Mouse (Mus musculus) liver, embryonic 15.5 days (tissue): ENCODE results near the gene Gramd1b. TPM values are rescaled to one million over a fixed set of nuclear protein-coding genes. Genes with fewer than 3 reads are reported as not detected.

Experiments
- ATAC-seq: fragments of 200-750 bp; cut with Nextera tagmentation; 2 replicates; pipeline ENCODE4 v1.8.0; 2017; ENCODE audit warnings: moderate number of reproducible peaks, mild to moderate bottlenecking, moderate library complexity; ENCODE audit not compliant: insufficient read depth
- H3K27ac ChIP-seq: fragments of 300-500 bp; sonication (generic); replicated peaks from 2 replicates; pipeline ENCODE4 v1.5.1; 2015; ENCODE audit warnings: mild to moderate bottlenecking, inconsistent platforms
- H3K27me3 ChIP-seq: fragments of 300-500 bp; sonication (generic); 2 replicates; pipeline ENCODE4 v1.6.1; 2015; ENCODE audit warnings: mild to moderate bottlenecking, inconsistent platforms
- H3K36me3 ChIP-seq: fragments of 300-500 bp; sonication (generic); replicated peaks from 2 replicates; pipeline ENCODE4 v1.6.1; 2015; ENCODE audit warnings: moderate library complexity, mild to moderate bottlenecking, inconsistent platforms
- H3K4me1 ChIP-seq: fragments of 300-500 bp; sonication (generic); replicated peaks from 2 replicates; pipeline ENCODE4 v1.6.1; 2015; ENCODE audit warnings: inconsistent platforms
- H3K4me2 ChIP-seq: fragments of 300-500 bp; sonication (generic); 2 replicates; pipeline ENCODE4 v1.6.1; 2015; ENCODE audit warnings: moderate library complexity, mild to moderate bottlenecking, inconsistent platforms
- H3K4me3 ChIP-seq: fragments of 300-500 bp; sonication (generic); replicated peaks from 2 replicates; pipeline ENCODE4 v1.5.1; 2015; ENCODE audit warnings: mild to moderate bottlenecking, inconsistent platforms
- H3K9ac ChIP-seq: fragments of 300-500 bp; sonication (generic); 2 replicates; pipeline ENCODE4 v1.6.1; 2015; ENCODE audit warnings: moderate library complexity, mild to moderate bottlenecking, inconsistent platforms
- H3K9me3 ChIP-seq: fragments of 300-500 bp; sonication (generic); replicated peaks from 2 replicates; pipeline ENCODE4 v1.6.1; 2016; ENCODE audit warnings: inconsistent platforms
- WGBS: fragments of 180-500 bp; shearing (Covaris S2); methylation state at CpG from one replicate; pipeline ENCODE4 v1.1.7; 2015; ENCODE audit warnings: mixed read lengths; ENCODE audit not compliant: insufficient replicate concordance; 5-methylcytosine and 5-hydroxymethylcytosine counted together
- polyA plus RNA-seq: library from polyadenylated mRNA; unstranded; fragments of >200 nt; fragmentation: Nextera tagmentation; extraction: Ambion mirVana; gene quantifications from 2 replicates; pipeline ENCODE4 v1.2.1, GENCODE M21; 2015

The Gramd1b gene
- 0.58 and 1.2 TPM in 2 replicates for polyA plus RNA-seq

DNA sequence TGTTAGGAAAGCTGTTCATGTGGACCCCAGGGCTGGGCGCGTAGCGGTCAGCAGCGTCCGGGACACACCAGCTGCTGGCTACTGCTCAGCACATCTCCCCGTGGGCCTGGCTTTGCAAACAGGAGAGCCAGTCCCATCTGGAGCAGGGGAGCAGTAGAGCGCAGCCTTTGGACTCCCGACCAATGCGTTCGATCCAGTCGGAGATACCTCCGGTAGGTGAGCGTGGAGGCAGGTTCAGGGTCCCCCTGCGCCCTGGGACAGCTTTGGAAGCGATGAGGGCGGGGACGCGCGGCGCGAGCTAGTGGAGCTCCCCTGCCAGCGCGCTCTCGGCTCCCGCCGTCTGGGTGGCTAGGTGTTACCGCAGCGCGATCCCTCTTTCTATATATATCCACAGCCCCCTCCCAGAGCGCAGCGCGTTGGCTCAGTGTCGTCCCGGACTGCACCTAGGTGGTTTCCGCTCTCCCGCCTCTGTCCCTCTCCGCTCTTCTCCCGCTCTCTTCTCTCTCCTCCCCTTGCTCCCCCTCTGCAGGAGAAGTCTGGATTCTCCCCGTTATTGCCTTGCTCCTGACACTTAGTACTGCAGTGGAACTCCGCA, at the start of gene Gramd1b:
Gene Gramd1b, minus strand, starts transcription at position 357 of the 595 bp plus-strand sequence.
- H3K36me3 ChIP-seq: no peaks in the 10 kb centered on the region
- H3K27ac ChIP-seq: no peak within 1 kb of the TSS
- H3K9ac ChIP-seq: no peak within 1 kb of the TSS
- 3% methylated on average over 40 of the region's 40 CpGs for WGBS
- peak within 1 kb of the TSS; percentile 57 for H3K4me2 ChIP-seq
- H3K4me3 ChIP-seq: peak within 1 kb of the TSS; percentile 39
- no peaks in the 10 kb centered on the region for H3K9me3 ChIP-seq
- H3K27me3 ChIP-seq: peaks cover 26% of the 10 kb centered on the region
- H3K4me1 ChIP-seq: no peaks in the 10 kb centered on the region
- ATAC-seq: peak; percentile 60

- Histone ChIP-seq H3K27ac (no peak overlapping the region), H3K4me3 (no peak overlapping the region), H3K4me1 (no peaks in the 10 kb centered on the region), H3K9me3 (no peaks in the 10 kb centered on the region), H3K4me2 (no peak overlapping the region), H3K9ac (no peak overlapping the region), H3K36me3 (no peaks in the 10 kb centered on the region), H3K27me3 (no peaks in the 10 kb centered on the region)
- ATAC-seq: no peak
- 52% methylated on average over 11 of the region's 11 CpGs for WGBS
Observed at GRCm38 (mm10) chr9:40578726-40579625, 47.8 kb upstream of the Gramd1b start.

- H3K27ac ChIP-seq: no peak overlapping the region
- no peak overlapping the region for H3K4me3 ChIP-seq
- H3K9me3 ChIP-seq: no peaks in the 10 kb centered on the region
- no peak overlapping the region for H3K4me2 ChIP-seq
- H3K9ac ChIP-seq: no peak overlapping the region
- H3K27me3 ChIP-seq: no peaks in the 10 kb centered on the region
- H3K36me3 ChIP-seq: no peaks in the 10 kb centered on the region
- H3K4me1 ChIP-seq: no peaks in the 10 kb centered on the region
- no peak for ATAC-seq
- WGBS: 25% methylated on average over 7 of the region's 7 CpGs
Observed at GRCm38 (mm10) chr9:40577132-40577531, 45.9 kb upstream of the Gramd1b start.

DNA sequence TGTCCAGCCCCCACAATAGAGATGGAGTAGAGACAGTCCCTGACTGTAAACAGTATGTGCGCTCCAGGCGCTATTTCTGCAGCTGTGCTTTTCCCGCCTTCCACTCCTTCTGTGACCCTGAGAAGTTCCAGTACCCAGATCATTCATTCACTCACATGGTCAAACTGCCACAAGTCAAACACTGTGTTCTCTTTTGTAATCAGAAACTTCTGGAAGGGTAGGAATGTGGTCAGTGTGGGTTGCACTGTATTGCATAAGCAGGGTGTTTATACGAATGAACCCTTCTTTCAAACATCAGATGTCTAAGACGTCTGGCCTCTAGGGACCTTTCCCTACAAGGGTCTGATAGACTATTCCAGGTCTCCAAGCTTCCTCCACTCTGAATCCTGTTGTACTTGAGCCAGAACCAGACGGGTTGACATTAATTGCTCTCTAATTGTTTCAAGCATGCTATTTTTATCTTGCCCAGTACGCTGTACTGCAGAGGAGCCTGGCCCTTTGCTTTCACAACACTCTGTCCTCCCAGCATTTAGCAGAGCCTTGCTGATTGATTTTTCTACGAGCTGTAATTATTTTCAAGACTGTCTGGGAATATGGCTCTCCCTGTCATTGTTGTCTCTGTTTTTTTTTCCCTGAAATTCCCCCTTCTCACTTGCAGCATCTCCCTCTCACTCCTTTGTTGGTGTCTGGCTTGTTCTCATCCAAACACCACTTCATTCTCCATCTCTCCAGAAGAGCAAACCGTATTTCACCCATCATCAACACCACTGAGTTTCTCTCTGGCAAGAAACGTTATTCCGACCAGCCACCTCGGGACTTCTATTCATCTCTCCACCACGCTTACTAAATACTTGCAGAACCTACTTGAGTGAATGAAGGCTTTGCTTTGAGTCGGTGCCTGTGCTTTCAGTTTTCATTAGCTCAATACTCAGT, 44.1 kb upstream of the Gramd1b start:
- ATAC-seq: peak; percentile 34; the same call in 1 of the 2 replicates
- H3K36me3 ChIP-seq: no peaks in the 10 kb centered on the region
- H3K4me1 ChIP-seq: no peaks in the 10 kb centered on the region
- 45% methylated on average over 14 of the region's 14 CpGs for WGBS
- peak overlapping the region; percentile 24; the same call in 1 of the 2 replicates for H3K27ac ChIP-seq
- H3K9ac ChIP-seq: no peak overlapping the region
- no peaks in the 10 kb centered on the region for H3K27me3 ChIP-seq
- H3K4me3 ChIP-seq: no peak overlapping the region
- no peak overlapping the region; the same call in 1 of the 2 replicates for H3K4me2 ChIP-seq
- H3K9me3 ChIP-seq: no peaks in the 10 kb centered on the region

DNA sequence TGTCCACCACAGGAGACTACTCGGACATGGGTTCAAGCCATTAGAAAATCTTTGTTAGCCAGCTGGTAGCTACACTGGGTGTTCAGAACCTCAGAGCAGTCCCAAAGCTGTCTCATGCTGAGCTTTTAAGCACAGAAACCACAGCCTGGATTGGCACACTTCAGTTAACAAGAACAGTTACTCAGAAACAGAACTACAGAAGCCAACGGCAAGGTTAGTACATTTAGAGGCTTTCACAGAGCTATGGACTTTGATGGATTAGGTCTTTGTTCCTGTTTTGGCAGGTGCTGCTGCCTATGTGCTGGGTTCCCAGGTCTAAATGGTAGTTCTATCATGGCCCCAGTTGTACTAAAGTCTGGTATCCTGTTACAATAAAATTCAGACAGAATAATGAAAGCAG, 40.1 kb upstream of the Gramd1b start:
- Histone ChIP-seq H3K27me3 (no peaks in the 10 kb centered on the region), H3K4me1 (no peaks in the 10 kb centered on the region), H3K27ac (no peak overlapping the region), H3K9ac (no peak overlapping the region), H3K4me2 (no peak overlapping the region), H3K4me3 (no peak overlapping the region), H3K36me3 (no peaks in the 10 kb centered on the region), H3K9me3 (no peaks in the 10 kb centered on the region)
- no peak for ATAC-seq
- WGBS: 36% methylated on average over 2 of the region's 2 CpGs

DNA sequence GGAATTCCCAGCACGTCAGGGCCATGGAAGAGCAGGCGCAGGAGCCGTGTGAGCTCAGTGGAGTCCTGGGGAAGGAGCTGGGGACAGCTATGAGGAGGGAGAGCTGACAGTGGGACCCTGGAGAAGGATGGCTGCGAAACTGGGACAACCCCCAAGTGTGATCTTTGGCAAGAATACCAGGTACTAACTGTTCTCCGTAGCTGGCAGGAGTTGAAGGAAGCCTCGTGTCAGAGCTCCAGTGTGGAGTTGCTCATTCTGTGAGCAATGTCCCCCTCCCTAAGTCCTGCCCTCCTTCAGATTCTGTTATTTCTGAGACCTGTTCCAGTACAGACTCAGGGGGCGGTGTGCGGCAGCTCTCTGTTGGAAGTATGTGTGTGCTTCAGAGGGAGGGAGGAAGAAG, 36.9 kb upstream of the Gramd1b start:
- H3K4me3 ChIP-seq: no peak overlapping the region
- no peaks in the 10 kb centered on the region for H3K36me3 ChIP-seq
- H3K4me2 ChIP-seq: no peak overlapping the region
- no peak for ATAC-seq
- no peak overlapping the region for H3K9ac ChIP-seq
- H3K27me3 ChIP-seq: no peaks in the 10 kb centered on the region
- no peak overlapping the region for H3K27ac ChIP-seq
- WGBS: 66% methylated on average over 8 of the region's 8 CpGs
- H3K4me1 ChIP-seq: no peaks in the 10 kb centered on the region
- no peaks in the 10 kb centered on the region for H3K9me3 ChIP-seq

DNA sequence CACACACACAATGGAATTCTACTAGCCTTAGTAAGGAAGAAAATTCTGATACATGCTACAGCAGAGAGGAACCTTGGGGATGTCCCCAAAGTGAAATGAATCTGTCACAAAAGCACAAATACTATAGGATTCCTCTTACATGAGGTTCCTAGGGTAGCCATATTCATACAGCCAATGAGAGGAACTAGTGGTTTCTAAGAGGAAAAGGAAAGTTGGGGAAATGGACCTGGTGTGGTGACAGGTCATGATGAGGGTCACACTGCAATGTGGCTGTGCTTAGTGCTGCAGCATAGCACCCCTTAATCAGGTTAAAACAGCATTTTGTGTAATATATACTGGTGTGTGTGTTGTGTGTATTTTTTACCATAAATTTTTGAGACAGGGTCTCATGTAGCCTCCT, 32.6 kb upstream of the Gramd1b start:
- Histone ChIP-seq H3K9ac (no peak overlapping the region), H3K4me1 (no peaks in the 10 kb centered on the region), H3K27ac (no peak overlapping the region), H3K4me3 (no peak overlapping the region), H3K4me2 (no peak overlapping the region), H3K27me3 (no peaks in the 10 kb centered on the region), H3K36me3 (no peaks in the 10 kb centered on the region), H3K9me3 (no peaks in the 10 kb centered on the region)
- ATAC-seq: no peak

- Histone ChIP-seq H3K27ac (no peak overlapping the region), H3K4me2 (no peak overlapping the region), H3K9ac (no peak overlapping the region), H3K36me3 (no peaks in the 10 kb centered on the region), H3K27me3 (no peaks in the 10 kb centered on the region), H3K9me3 (no peaks in the 10 kb centered on the region), H3K4me1 (no peaks in the 10 kb centered on the region), H3K4me3 (no peak overlapping the region)
- ATAC-seq: no peak
- 67% methylated on average over 7 of the region's 7 CpGs for WGBS
Observed at GRCm38 (mm10) chr9:40559646-40560045, 28.5 kb upstream of the Gramd1b start.

DNA sequence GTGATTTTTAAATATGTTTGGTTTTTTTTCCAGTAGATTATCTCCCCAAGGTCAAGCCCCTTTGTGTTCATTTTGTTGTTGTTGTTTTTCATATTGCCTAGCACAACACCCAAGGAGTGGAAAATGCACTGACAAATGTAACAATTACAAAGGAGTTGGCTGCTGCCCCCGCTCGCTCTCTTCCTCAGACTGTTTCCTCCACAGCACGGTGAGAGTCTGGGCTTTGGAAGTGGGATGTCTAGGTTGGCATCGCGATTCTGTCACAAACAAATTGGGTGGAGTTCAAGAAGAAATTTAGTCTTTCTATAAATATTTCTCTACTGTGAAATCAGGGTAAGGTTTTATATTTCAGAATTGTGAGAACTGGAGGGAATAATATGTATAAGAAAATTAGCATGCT, 26.6 kb upstream of the Gramd1b start:
- Histone ChIP-seq H3K27ac (no peak overlapping the region), H3K4me2 (no peak overlapping the region), H3K9ac (no peak overlapping the region), H3K4me3 (no peak overlapping the region), H3K27me3 (no peaks in the 10 kb centered on the region), H3K9me3 (no peaks in the 10 kb centered on the region), H3K4me1 (no peaks in the 10 kb centered on the region), H3K36me3 (no peaks in the 10 kb centered on the region)
- 71% methylated on average over 5 of the region's 5 CpGs for WGBS
- no peak for ATAC-seq

GRCm38 (mm10) chr9:40556396-40556795, 25.2 kb upstream of the Gramd1b start:
- no peaks in the 10 kb centered on the region for H3K36me3 ChIP-seq
- H3K9ac ChIP-seq: no peak overlapping the region
- no peak overlapping the region for H3K4me2 ChIP-seq
- WGBS: 58% methylated on average over 4 of the region's 4 CpGs
- ATAC-seq: no peak
- no peaks in the 10 kb centered on the region for H3K27me3 ChIP-seq
- no peak overlapping the region for H3K4me3 ChIP-seq
- H3K27ac ChIP-seq: no peak overlapping the region
- H3K9me3 ChIP-seq: no peaks in the 10 kb centered on the region
- H3K4me1 ChIP-seq: no peaks in the 10 kb centered on the region

DNA sequence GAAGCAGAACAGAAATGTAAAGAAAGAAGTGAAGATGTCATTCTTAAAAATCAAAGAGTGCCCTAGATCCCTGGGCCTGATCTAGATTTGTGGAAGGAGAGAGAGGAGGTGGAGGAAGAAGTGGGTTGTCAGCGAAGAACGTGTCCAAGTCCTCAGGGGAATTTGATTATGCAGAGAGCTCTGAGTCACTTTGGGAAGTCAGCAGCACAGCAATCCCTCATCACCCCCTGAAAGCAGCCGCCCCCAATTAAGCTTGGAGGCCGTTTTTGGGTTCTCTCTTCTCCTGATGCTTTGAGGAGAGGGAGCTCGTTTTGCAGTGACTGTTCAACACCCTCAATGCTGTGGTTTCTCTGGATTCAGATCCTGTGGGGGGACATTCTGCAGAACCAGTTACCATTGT, 24.1 kb upstream of the Gramd1b start:
- no peak for ATAC-seq
- Histone ChIP-seq H3K9ac (no peak overlapping the region), H3K4me1 (no peaks in the 10 kb centered on the region), H3K27me3 (no peaks in the 10 kb centered on the region), H3K27ac (no peak overlapping the region), H3K4me2 (no peak overlapping the region), H3K4me3 (no peak overlapping the region), H3K9me3 (no peaks in the 10 kb centered on the region), H3K36me3 (no peaks in the 10 kb centered on the region)
- WGBS: 47% methylated on average over 5 of the region's 5 CpGs
